ENCODE assay signal across 25 mouse cellular contexts in the genomic region with DNA sequence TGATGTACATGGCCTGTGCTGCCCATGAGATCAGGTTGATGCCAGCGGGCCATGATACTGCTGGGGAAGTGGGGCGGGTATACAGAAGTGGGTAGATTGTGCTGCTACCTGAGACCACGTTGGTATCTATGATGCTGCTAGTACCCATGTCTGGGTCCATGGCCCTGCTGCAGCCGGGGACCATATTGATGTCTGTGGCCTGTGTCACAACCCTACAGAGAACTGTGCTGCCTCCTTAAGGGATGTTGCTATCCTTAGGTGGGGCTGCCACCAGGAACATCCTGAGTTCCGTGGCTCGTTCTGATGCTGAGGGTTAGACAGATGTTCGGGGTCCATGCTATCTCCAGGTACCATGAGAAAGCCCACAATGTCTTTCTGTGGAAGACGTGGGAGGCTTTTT. TPM values are rescaled to one million over a fixed set of nuclear protein-coding genes. Genes with fewer than 3 reads are reported as not detected.
"Had no signal": no experiment of that assay in that cellular context is flagged by ENCODE, and none has a peak within 500 bp of the region (broad histone marks: within the 10 kb centered on the region; RNA-seq: fewer than 3 reads in every experiment).

No protein-coding gene starts in this region.

- H3K4me1 ChIP-seq: heart, embryonic 10.5 days; heart, embryonic 13.5 days; heart, embryonic 15.5 days; hindbrain, embryonic 13.5 days; hindbrain, embryonic 15.5 days; kidney, embryonic 15.5 days; limb, embryonic 13.5 days; limb, embryonic 15.5 days had no signal

- H3K36me3 ChIP-seq: heart, embryonic 10.5 days; heart, embryonic 13.5 days; heart, embryonic 15.5 days; hindbrain, embryonic 13.5 days; hindbrain, embryonic 15.5 days; kidney, embryonic 15.5 days; limb, embryonic 13.5 days; limb, embryonic 15.5 days had no signal

- H3K4me3 ChIP-seq: heart, embryonic 10.5 days; heart, embryonic 13.5 days; heart, embryonic 15.5 days; hindbrain, embryonic 13.5 days; hindbrain, embryonic 15.5 days; kidney, embryonic 15.5 days; limb, embryonic 13.5 days; limb, embryonic 15.5 days had no signal

- ATAC-seq: hindbrain, postnatal 0 days; intestine, embryonic 16.5 days had no signal

- DNase-seq: gastrocnemius, postnatal 14 days; gastrocnemius, postnatal 36 days; heart, adult 18-20 months; heart, postnatal 14 days; heart, postnatal 36 days; kidney, adult 11 months; kidney, adult 2 months; kidney, adult 9 months; kidney, postnatal 14 days; kidney, postnatal 36 days; layer of hippocampus, adult 9-11 months; layer of hippocampus, postnatal 36 days; left cerebral cortex, postnatal 4 days had no signal

- H3K9ac ChIP-seq: heart, embryonic 13.5 days; heart, embryonic 15.5 days; hindbrain, embryonic 13.5 days; hindbrain, embryonic 15.5 days; kidney, embryonic 15.5 days; limb, embryonic 13.5 days; limb, embryonic 15.5 days had no signal

- H3K27me3 ChIP-seq: heart, embryonic 13.5 days; heart, embryonic 15.5 days; hindbrain, embryonic 13.5 days; hindbrain, embryonic 15.5 days; kidney, embryonic 15.5 days; limb, embryonic 13.5 days; limb, embryonic 15.5 days had no signal

- H3K27ac ChIP-seq: heart, embryonic 10.5 days; heart, embryonic 13.5 days; heart, embryonic 15.5 days; hindbrain, embryonic 13.5 days; hindbrain, embryonic 15.5 days; hindbrain, postnatal 0 days; kidney, embryonic 15.5 days; kidney, postnatal 0 days; limb, embryonic 13.5 days; limb, embryonic 15.5 days had no signal

- H3K4me2 ChIP-seq: heart, embryonic 13.5 days; heart, embryonic 15.5 days; hindbrain, embryonic 13.5 days; hindbrain, embryonic 15.5 days; kidney, embryonic 15.5 days; limb, embryonic 13.5 days; limb, embryonic 15.5 days had no signal

- H3K9me3 ChIP-seq: heart, embryonic 10.5 days; heart, embryonic 13.5 days; heart, embryonic 15.5 days; hindbrain, embryonic 13.5 days; hindbrain, embryonic 15.5 days; kidney, embryonic 15.5 days; limb, embryonic 13.5 days; limb, embryonic 15.5 days had no signal

RNA-seq across cellular contexts. Expression of a gene that starts 33.1 kb away (rescaled TPM):
- total RNA-seq: hematopoietic stem cell, adult 5-6 weeks had no signal
